In the genomic region with DNA sequence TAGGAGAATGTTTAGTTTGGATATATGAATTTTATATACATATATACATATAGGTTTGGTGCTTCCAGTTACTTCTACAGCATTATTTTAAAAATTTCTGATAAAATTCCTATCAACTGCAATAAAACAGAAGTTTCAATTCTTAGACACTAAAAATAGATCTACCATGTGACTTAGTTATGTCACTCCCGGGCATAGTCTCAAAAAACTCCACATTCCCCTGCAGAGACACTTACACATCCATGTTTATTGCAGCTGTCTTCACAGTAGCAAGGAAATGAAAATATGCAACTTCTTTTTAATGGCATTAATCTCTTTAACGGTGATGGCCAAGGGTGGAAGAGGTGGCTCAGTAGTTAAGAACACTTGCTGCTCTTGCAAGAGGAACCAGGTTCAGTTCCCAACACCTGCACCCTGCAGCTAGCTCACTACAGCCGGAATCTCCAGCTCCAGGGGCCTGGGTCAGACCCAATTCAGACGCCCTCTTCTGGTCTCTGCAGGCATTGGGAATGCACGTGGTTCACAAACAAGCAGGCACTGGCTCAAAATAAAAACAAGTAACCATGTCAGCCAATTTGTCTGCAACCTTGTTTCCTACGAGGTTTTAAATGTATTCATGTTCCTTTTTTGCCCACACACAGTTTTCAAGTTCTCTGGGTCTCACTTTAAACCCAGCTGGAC, we compare ENCODE assay signal across 9 mouse cellular contexts.
DNase-seq lines count a peak whose midpoint lies in the region; ATAC-seq and TF ChIP-seq lines count a peak whose summit lies in the region.
"Had no signal": no experiment of that assay in that cellular context is flagged by ENCODE, and none has a peak within 500 bp of the region (broad histone marks: within the 10 kb centered on the region; RNA-seq: fewer than 3 reads in every experiment).

No protein-coding gene starts in this region.

- DNase-seq in ES-E14 (ENCODE audit: low read depth, low spot score) = peak; percentile 22
- DNase-seq in brain, adult 2 months (ENCODE audit: low read depth, low spot score) = peak; percentile 18
- peak; percentile 56 for DNase-seq in lung, embryonic 14.5 days
- DNase-seq in ovary, adult 18-20 months (ENCODE audit: low spot score) = no peak
- DNase-seq in T-cell, adult 2 months (ENCODE audit: low spot score) = no peak

- TF ChIP-seq CTCF in lung, embryonic 14.5 days (IDR thresholded peaks at IDR 0.05; ENCODE audit: low read depth) = peak; percentile 51

- H3K27ac ChIP-seq in intestine, embryonic 16.5 days (ENCODE audit: low read length) = no peak overlapping the region
- H3K27ac ChIP-seq in intestine, embryonic 15.5 days = no peak overlapping the region
- H3K27ac ChIP-seq in ES-E14 (ENCODE audit: insufficient read depth, low read depth, low read length, poor library complexity, severe bottlenecking) = no peak overlapping the region
- H3K27ac ChIP-seq in lung, embryonic 14.5 days (ENCODE audit: low read depth) = no peak overlapping the region
- H3K27ac ChIP-seq: embryonic facial prominence, embryonic 12.5 days had no signal

- peak overlapping the region; percentile 6; the same call in 1 of the 2 replicates for H3K4me2 ChIP-seq in intestine, embryonic 16.5 days (ENCODE audit: low read depth, low read length)
- H3K4me2 ChIP-seq in intestine, embryonic 15.5 days (replicated peaks) = no peak overlapping the region
- no peak overlapping the region for H3K4me2 ChIP-seq in lung, embryonic 14.5 days
- H3K4me2 ChIP-seq: embryonic facial prominence, embryonic 12.5 days had no signal

- ATAC-seq in intestine, embryonic 16.5 days = 0 out of 2 replicates have a peak, but pooled peaks have one; percentile 48
- ATAC-seq in intestine, embryonic 15.5 days = no peak
- ATAC-seq in lung, embryonic 14.5 days (ENCODE audit: insufficient read depth) = no peak

- H3K36me3 ChIP-seq in intestine, embryonic 16.5 days (ENCODE audit: control insufficient read depth, insufficient read depth, low read length) = no peaks in the 10 kb centered on the region
- H3K36me3 ChIP-seq in intestine, embryonic 15.5 days = no peaks in the 10 kb centered on the region
- no peaks in the 10 kb centered on the region for H3K36me3 ChIP-seq in ES-E14 (ENCODE audit: control insufficient read depth, insufficient read depth, low read length, poor library complexity, severe bottlenecking)
- no peaks in the 10 kb centered on the region for H3K36me3 ChIP-seq in lung, embryonic 14.5 days (ENCODE audit: insufficient read depth)
- H3K36me3 ChIP-seq: embryonic facial prominence, embryonic 12.5 days had no signal

- no peak overlapping the region for H3K4me3 ChIP-seq in intestine, embryonic 16.5 days (ENCODE audit: low read length)
- no peak overlapping the region for H3K4me3 ChIP-seq in intestine, embryonic 15.5 days (replicated peaks)
- no peak overlapping the region for H3K4me3 ChIP-seq in ES-E14 (ENCODE audit: insufficient read depth in 1 of 2, low read depth in 1 of 2, low read length in 2 of 2, poor library complexity in 1 of 2, severe bottlenecking in 1 of 2)
- no peak overlapping the region for H3K4me3 ChIP-seq in lung, embryonic 14.5 days (ENCODE audit: low read depth, low read length)
- H3K4me3 ChIP-seq: embryonic facial prominence, embryonic 12.5 days; megakaryocyte, embryonic 14.5 days had no signal

- peaks cover 9% of the 10 kb centered on the region for H3K4me1 ChIP-seq in intestine, embryonic 16.5 days (ENCODE audit: control insufficient read depth, insufficient read depth, low read length)
- 0 out of 2 replicates have a peak, but pooled peaks cover 5% of the 10 kb centered on the region for H3K4me1 ChIP-seq in intestine, embryonic 15.5 days (replicated peaks)
- H3K4me1 ChIP-seq in ES-E14 (ENCODE audit: control insufficient read depth in 2 of 2, insufficient read depth in 2 of 2, low read length in 2 of 2, poor library complexity in 1 of 2) = no peaks in the 10 kb centered on the region
- H3K4me1 ChIP-seq in lung, embryonic 14.5 days (ENCODE audit: insufficient read depth) = peaks cover 3% of the 10 kb centered on the region; the same call in 1 of the 2 replicates
- H3K4me1 ChIP-seq: embryonic facial prominence, embryonic 12.5 days; megakaryocyte, embryonic 14.5 days had no signal

- in situ Hi-C loops in ES-E14 (cut with MboI; ENCODE audit: low sequenced_read_pairs in 2 of 2, unreplicated experiment in 2 of 2) = no loop called here

- H3K27me3 ChIP-seq in intestine, embryonic 16.5 days (replicated peaks; ENCODE audit: control insufficient read depth, insufficient read depth, low read length) = no peaks in the 10 kb centered on the region
- H3K27me3 ChIP-seq in intestine, embryonic 15.5 days (replicated peaks) = no peaks in the 10 kb centered on the region
- no peaks in the 10 kb centered on the region for H3K27me3 ChIP-seq in lung, embryonic 14.5 days (ENCODE audit: insufficient read depth, low read length)
- H3K27me3 ChIP-seq: embryonic facial prominence, embryonic 12.5 days; megakaryocyte, embryonic 14.5 days had no signal

- WGBS in intestine, embryonic 16.5 days = 23% methylated on average over 6 of the region's 6 CpGs
- 18% methylated on average over 6 of the region's 6 CpGs for WGBS in intestine, embryonic 15.5 days
- 10% methylated on average over 6 of the region's 6 CpGs for WGBS in lung, embryonic 14.5 days

- H3K9ac ChIP-seq in intestine, embryonic 16.5 days (ENCODE audit: low read depth, low read length) = no peak overlapping the region
- no peak overlapping the region for H3K9ac ChIP-seq in intestine, embryonic 15.5 days
- no peak overlapping the region for H3K9ac ChIP-seq in ES-E14 (ENCODE audit: insufficient read depth, low read depth, low read length, poor library complexity, severe bottlenecking)
- H3K9ac ChIP-seq in lung, embryonic 14.5 days = no peak overlapping the region
- H3K9ac ChIP-seq: embryonic facial prominence, embryonic 12.5 days had no signal

- H3K9me3 ChIP-seq in intestine, embryonic 16.5 days (ENCODE audit: control insufficient read depth, low read length) = no peaks in the 10 kb centered on the region
- H3K9me3 ChIP-seq in intestine, embryonic 15.5 days = no peaks in the 10 kb centered on the region
- H3K9me3 ChIP-seq in ES-E14 (ENCODE audit: control insufficient read depth, insufficient read depth, low read depth, low read length) = no peaks in the 10 kb centered on the region
- H3K9me3 ChIP-seq in lung, embryonic 14.5 days (ENCODE audit: low read depth, low read length) = no peaks in the 10 kb centered on the region
- H3K9me3 ChIP-seq: embryonic facial prominence, embryonic 12.5 days; megakaryocyte, embryonic 14.5 days had no signal

TF ChIP-seq in ES-E14, 5 proteins besides CTCF, POLR2A, EP300 and RAD21:
- TF ChIP-seq ZC3H11A (IDR thresholded peaks at IDR 0.05; ENCODE audit: borderline replicate concordance, low read depth, low read length) (0 out of 2 replicates have a peak, but pooled peaks have one; percentile 28), CHD2 (IDR thresholded peaks at IDR 0.05; ENCODE audit: low read depth, low read length) (no peak)
TF ChIP-seq in ES-E14: peak in this region for 1.

Comparison
In these comparisons a context has a peak if more than half of its experiments do, and no peak if none do; other contexts are left out.
1. DNase-seq: peak in ES-E14 (single experiment), brain, adult 2 months (single experiment) and lung, embryonic 14.5 days (single experiment); none in ovary, adult 18-20 months (single experiment) and T-cell, adult 2 months (single experiment).